Mouse (Mus musculus) ES-Bruce4 (cell line): ENCODE results near the gene Rcor2.

Source experiments
- CTCF ChIP-seq: IDR thresholded peaks from one replicate; pipeline ENCODE4 v1.8.1; 2011; ENCODE audit warnings: low read depth, low read length
- POLR2A ChIP-seq: IDR thresholded peaks from one replicate; pipeline ENCODE4 v1.8.1; 2011; ENCODE audit warnings: low read length; ENCODE audit not compliant: insufficient read depth

- no peak for TF ChIP-seq CTCF
- no peak for TF ChIP-seq POLR2A
Observed at GRCm38 (mm10) chr19:7306968-7307367, 39.8 kb downstream of the Rcor2 start.
